Mouse (Mus musculus) layer of hippocampus, adult 9-11 months (tissue): ENCODE results near the gene St14.
"Not testable (repeated sequence)": the region's sequence is repeated elsewhere in the genome, so short reads cannot be mapped to it uniquely, and the experiment has no call there.

Source experiments
- DNase-seq: peaks from one replicate; pipeline ENCODE4 v3.0.0; 2022

Gene St14

DNA sequence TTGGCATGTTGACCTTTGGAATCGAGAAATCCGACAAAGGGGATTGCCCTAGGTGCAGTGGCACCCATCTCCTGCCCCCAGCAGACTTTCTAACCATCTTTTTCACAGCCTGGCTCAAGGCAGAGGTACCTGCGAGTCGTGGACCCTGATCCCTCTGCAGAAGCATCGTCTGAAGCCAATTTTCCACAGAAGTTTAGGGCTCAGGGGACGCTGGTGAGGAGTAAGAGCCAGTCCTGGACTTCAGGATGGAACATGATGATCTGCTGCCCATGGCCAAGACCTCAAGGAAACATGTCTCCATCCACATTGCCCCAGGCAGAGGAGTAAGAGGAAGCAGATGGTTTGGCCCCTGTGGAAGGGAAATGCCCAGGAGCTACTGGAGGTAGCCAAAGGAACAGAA is 48.9 kb downstream of the St14 start:
- DNase-seq = no peak

DNA sequence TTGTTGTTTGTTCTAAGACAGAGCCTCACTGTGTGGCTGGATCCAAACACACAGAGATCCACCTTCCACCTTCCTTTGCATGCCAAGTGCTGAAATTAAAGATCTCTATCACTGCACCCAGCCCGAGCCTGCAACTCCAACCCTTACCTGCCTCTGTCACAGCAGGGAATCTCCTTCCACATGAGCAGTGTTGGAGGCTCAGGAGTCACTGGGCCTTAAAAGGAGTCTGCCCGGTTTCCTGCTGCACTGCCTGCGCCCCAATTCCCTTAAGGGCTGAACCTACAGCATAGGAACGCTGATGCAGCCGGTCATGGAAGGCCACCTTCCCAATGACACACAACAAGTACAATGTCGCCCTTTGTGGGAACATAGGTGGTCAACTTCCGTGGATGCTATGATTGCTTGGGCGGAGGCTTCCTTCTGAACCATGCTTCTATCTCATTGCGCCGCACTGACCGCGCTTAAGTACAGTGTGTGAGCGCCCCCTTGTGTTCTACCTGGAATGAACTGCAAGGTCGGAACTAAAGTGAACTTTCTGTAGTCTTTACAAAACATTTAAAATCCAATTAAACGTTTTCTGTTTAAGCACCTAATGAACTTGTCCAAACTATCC is 49.5 kb downstream of the St14 start:
- DNase-seq = peak; percentile 60

DNA sequence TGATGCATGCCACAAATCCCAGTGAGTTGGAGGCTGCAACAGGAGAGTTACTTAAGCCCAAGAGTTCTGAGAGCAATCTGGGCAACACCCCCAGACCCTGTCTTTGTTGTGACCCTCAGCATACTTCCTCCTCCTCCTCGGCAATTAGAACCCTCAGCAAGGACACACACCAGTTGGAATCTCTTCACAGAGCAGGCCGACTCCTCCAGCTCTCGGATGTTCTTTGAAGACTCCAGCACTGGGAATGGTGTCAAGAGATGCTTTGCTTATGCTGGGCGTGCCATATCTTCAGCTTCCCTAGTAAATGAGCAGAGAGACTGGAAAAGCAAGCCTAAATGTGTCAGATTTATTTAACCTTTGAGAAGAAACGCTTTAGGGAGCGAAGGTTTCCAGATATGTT is 50.9 kb downstream of the St14 start:
- no peak for DNase-seq

DNA sequence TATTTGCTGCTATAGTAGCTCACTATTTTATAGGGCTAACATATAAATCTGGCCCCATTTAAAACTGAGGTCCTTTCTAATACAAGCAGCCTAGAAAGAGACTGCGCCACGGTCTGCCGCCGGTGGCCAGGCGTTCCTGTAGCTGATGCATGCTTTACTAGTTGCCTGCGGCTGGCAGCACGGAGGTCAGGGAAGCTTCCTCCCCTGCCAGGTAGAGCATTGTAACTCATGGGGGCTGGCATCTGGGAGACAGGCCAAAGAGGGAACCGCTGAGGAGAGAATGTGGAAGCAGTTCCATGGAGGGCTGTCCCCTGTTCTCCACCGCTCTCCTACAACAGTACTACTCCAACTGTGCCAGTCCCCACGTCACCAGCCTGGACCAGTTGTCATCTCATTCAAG is 56.8 kb downstream of the St14 start:
- DNase-seq = no peak

DNA sequence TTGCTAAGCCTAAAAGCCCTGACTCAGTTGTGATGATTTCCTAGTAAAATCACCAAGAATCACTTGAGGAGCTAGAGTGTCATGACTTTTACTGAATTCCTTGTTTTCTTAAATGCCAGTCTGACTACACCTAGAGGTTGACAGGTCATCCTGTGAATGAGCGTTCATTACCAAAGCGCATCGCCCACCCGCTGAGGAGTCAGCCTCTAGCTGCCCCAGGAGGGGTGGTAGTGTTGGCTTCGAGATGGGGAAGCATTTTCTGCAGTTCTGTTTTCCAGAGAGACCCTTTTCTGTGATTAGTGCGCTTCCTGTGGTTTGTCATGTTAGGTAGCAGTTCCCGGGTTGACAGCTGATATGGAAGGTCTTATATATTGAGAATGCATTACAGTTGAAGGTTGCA is 57.9 kb downstream of the St14 start:
- no peak for DNase-seq

DNA sequence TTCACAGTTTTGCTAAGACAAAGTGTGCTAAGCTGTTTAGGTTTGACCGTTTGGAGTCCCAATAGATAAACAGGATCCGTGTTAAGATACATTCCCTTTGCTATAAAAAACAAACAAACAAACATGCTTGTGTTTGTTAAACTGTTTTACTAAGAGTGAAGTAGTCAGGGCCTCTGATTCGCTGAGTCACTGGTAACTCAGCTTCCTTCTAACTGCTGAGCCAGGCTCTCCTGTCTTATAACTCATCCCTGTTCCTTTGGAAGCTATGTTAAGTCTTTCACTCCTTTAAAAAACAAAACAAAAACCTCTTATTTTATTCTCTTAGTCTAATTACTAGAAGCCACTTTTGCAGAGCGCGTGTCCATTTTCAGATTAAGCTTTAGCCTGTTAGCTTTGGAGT is 59.4 kb downstream of the St14 start:
- no peak for DNase-seq

DNA sequence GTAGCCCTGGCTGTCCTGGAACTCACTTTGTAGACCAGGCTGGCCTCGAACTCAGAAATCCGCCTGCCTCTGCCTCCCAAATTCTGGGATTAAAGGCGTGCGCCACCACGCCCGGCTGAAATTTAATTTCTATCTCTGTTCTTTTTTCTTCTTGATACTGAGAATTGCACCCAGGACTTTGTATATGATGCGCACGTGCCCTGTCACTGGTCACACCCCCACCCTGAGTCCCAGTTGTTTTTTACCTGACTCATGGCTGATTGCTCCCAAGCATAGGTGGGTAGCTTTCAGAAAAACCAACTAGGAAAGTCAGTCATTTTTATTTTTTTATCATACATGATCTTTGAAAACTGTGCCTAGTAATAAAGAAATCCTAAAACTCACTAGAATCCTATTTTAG is 60.9 kb downstream of the St14 start:
- DNase-seq = no peak

DNA sequence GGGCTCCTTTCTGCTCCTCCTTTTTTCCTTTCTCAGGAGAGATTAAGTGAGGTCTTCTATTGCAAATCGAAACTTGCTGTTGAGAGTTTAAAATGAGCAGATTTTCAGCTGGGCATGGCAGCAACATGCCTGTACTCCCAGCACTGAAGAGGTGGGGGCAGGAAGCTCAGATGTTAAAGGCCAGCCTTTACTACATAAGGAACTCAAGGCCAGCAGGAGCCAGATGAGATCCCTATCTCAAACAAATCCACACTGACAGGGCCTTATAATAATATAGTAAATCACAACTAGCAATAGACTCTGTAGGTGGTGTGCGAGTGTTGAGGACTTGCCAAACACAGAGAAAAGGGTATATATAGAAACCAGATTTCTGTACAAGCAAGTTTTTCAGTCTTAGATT is 72.9 kb downstream of the St14 start:
- no peak for DNase-seq

DNA sequence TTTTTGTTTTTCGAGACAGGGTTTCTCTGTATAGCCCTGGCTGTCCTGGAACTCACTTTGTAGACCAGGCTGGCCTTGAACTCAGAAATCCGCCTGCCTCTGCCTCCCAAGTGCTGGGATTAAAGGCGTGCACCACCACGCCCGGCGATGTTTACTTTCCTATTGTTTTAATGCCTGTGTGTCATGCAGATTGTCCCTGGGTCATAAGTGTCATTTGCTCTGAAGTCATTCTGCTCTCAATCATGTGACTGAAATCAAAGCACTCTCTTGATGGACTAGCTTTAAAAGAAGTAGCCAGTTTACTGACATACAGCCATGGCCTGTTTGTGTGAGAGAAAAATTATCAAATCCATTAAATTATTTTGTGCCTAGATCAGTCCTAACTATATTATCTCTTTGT is 80.1 kb downstream of the St14 start:
- DNase-seq = not testable (repeated sequence)

DNA sequence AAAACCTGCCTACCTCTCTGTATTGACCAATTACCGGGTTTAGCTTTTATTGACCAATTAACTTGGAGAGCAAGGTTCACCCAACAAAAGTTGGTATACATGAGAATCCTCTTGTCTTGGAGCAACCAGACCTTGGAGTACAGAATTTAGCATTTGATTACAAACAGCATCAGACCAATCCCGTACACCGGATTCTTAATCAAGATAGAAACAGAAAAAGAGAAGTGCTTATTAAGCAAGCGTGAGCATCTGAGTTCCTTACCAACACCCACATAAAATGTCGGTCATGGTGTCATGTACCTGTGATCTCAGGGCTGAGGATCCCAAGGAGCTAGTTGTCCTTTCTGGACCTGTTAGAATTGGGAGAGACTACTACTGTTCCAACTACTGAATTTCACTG is 81.4 kb downstream of the St14 start:
- no peak for DNase-seq
